Mouse (Mus musculus) adrenal gland, adult (tissue): ENCODE results near the gene Alox5ap.

Source experiments
- DNase-seq, 2 experiments: peaks; one replicate each; pipeline ENCODE4 v3.0.0; 2022 to 2023; ENCODE audit warnings: low spot score in 1 of 2; ENCODE audit not compliant: inconsistent age in 2 of 2

Alox5ap gene

DNA sequence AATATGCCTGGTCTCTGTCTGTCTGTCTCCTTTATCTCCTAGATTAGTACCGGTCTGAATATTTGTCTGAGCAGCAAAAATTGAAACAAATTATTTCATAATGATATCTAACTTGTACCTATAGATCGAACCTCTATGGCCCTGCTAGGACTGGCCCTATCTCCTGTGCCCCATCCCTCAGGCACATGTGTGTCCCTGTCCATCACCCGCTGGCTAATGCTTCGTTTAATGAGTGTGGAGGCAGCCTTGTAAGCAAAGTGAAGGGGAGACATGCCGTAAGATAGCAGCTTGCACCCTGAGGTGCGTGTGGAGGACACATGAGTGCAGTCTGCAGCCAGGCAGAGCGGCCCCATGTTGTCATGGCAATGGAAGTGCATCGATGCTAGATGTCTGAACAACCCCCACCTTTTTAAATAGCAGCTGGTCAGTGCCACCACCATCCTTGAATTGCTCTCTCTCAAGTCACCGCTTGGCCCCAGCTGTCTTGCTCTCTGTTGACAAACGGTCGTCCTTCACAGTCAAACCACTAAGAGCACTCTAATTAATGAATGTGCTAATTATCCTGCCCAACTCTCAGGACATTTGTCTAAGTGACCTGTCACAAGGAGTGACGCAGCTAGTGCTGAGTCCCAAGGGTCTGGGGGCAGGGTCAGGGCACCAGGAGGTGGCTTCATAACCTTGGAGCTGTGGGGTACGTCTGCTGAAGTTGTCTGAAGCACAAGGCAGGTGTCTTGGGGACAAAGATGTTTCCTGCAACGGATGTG is 6.9 kb upstream of the Alox5ap start:
- peak in 1 of 2 experiments; percentile 37 for DNase-seq

GRCm38 (mm10) chr5:149259093-149259492 is 5.5 kb upstream of the Alox5ap start:
- no peak for DNase-seq

GRCm38 (mm10) chr5:149261449-149261848 is 3.1 kb upstream of the Alox5ap start:
- no peak for DNase-seq

- DNase-seq, result peak; percentile 53 to 72
Measured at GRCm38 (mm10) chr5:149261866-149262265, 2.7 kb upstream of the Alox5ap start.

DNA sequence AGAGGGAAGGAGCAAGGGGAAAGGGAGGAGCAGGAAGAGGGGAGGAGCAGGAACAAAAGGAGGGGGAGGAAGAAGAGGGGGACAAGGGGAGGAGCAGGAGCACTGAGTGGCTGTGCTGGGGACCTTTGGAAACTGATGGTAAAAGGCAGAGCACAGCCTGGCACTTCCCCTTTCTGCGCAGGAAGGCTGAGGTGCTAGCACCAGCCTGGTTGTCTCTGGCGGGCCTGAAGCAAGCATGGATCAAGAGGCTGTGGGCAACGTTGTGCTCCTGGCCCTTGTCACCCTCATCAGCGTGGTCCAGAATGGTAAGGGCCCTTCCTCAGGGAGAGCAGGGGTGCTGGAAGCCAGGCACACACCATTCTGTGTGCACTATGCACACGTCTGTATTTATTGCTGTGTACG is 312 bp downstream of the Alox5ap start:
- no peak for DNase-seq

DNA sequence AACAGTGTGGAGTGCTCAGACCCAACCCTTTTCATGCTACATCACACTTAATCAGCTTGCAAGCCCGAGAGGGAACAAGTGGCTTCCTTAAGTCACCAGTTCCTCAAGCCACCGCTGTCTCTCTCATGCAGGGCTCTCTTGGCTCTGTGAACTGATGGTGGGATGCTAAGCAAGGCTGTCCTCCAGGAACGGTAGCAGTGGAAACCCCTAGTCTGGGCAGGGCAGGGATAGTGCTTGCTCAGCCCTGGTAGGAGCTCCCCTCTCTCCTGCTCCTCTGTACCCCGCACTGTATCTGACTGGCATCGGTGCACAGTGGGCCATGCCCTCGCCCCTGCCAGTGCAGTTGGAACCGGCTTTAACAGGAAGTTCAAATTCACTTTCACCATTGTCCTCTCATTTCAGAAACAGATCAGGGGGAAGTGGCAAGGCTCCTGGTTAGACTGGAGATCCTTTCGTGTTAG is 2.2 kb downstream of the Alox5ap start:
- DNase-seq, result no peak

GRCm38 (mm10) chr5:149267493-149267892 is 2.9 kb downstream of the Alox5ap start:
- no peak for DNase-seq

DNA sequence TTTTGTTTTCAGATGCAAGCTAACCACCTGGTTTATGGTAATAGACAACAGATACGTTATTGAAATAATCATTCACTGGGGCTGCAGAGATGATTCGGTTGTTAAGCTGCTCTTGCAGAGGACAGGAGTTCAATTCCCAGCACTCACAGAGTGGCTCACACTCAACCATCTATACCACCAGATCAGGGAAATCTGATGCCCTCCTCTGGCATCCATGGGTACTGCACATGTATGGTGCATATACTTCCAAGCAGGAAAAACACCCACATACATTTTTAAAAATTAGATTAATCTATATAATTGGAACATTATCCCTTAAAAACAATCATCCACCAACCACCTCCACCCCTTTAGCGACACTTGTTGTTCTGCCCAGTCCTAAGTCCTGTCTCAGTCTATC is 6.7 kb downstream of the Alox5ap start:
- DNase-seq, result no peak

GRCm38 (mm10) chr5:149272535-149272934 is 8.0 kb downstream of the Alox5ap start:
- DNase-seq, result peak in 1 of 2 experiments; percentile 38

GRCm38 (mm10) chr5:149274390-149275104 is 10.0 kb downstream of the Alox5ap start:
- no peak for DNase-seq

GRCm38 (mm10) chr5:149275105-149275494 is 10.5 kb downstream of the Alox5ap start:
- no peak for DNase-seq

GRCm38 (mm10) chr5:149277529-149277928 is 13.0 kb downstream of the Alox5ap start:
- DNase-seq, result no peak

- peak; percentile 64 to 86 for DNase-seq
Measured at GRCm38 (mm10) chr5:149279273-149279844, 14.8 kb downstream of the Alox5ap start.

DNA sequence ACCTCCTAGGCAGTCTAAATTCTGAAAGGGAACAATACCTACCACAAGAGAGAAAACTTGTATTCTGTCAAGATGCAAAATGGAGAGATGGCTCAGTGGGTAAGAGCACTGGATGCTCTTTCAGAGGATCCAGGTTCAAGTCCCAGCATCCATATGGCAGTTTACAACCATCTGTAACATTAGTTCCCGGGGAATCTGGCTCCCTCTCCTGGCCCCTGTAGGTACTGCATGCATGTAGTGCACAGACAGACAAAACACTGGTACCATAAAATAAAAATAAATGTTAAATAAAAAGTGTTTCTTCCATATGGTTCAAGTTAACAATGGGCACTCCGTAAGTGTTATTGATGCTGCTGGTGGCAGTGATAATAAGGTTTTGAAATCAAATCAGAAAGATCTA is 18.4 kb downstream of the Alox5ap start:
- peak in 1 of 2 experiments; percentile 49 for DNase-seq

DNA sequence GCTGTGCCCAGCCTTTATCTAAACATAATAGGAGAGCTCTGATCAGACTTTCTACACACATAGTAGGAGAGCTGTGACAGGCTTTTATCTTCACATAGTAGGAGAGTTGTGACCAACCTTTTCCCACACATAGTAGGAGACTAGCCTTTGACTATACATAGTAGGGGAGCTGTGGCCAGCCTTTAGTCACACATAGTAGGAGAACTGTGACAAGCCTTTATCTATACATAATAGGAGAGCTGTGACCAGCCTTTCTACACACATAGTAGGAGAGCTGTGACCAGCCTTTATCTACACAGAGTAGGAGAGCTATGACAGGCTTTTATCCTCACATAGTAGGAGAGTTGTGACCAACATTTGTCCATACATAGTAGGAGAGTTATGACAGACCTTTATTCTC is 19.3 kb downstream of the Alox5ap start:
- DNase-seq, result no peak

DNA sequence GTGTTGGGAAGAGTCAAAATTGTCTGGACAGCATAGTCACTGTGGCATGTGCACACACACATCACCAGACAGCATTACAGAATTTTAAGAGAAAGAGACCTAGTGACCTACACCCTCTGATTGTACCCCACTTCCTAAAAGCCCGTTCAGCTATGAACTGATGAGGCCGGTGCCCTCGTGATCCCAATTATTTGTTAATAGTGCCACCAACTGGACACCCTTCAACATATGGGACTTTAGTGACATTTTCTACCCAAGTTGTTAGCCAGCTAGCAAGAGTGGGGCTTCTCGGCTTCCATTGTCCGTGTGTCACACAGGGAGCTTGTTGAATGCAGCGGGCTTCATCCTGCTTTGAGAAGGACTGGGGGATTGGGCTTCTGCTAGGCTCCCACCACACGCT is 21.5 kb downstream of the Alox5ap start:
- peak in 1 of 2 experiments; percentile 57 for DNase-seq

- no peak for DNase-seq
Measured at GRCm38 (mm10) chr5:149287148-149288038, 22.8 kb downstream of the Alox5ap start.

- no peak for DNase-seq
Measured at GRCm38 (mm10) chr5:149291266-149291665, 26.7 kb downstream of the Alox5ap start.

GRCm38 (mm10) chr5:149293071-149293470 is 28.5 kb downstream of the Alox5ap start:
- DNase-seq, result no peak

GRCm38 (mm10) chr5:149296808-149297207 is 32.2 kb downstream of the Alox5ap start:
- no peak for DNase-seq

DNA sequence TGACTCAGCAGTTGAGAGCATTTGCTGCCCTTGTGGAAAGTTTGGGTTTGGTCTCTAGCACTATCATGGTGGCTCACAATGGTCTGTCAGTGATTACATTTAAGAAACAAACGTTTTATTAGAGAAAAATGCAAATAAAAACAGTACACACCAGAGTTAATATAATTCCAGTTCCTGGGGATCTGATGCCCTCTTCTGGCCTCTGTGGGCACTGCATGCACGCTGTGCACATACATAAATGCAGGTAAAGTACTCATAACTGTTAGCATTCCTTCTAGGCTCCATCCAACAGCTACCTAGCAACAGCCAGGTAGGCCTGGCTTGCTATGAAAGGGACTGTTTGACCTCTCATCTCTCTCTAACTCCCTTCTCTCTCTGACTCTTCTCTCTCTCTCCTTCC is 32.9 kb downstream of the Alox5ap start:
- no peak for DNase-seq
